In the genomic region with DNA sequence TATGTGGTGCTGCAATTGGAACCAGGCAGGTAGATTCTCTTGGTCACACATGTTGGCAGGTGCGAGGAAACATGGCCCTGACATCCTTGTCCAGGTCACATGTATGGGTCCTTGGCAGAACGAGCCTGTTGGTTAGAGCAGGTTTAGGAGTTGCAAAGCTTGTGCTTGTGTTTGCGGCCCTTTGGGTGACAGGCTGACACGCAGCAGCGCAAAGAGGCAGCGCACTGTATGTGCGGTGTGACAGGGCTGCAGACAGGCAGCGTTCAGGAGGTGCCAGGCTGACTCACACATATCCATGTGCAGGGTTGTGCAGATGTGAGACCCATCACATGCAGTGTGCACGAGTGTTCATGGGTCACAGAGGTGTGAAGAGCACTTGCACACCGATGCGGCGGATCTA, we compare ENCODE assay signal across 9 mouse cellular contexts. TPM values are rescaled to one million over a fixed set of nuclear protein-coding genes. Genes with fewer than 3 reads are reported as not detected.
DNase-seq lines count a peak whose midpoint lies in the region; ATAC-seq and TF ChIP-seq lines count a peak whose summit lies in the region.
"Had no signal": no experiment of that assay in that cellular context is flagged by ENCODE, and none has a peak within 500 bp of the region (broad histone marks: within the 10 kb centered on the region; RNA-seq: fewer than 3 reads in every experiment).

No protein-coding gene starts in this region.

- no peak overlapping the region for H3K9ac ChIP-seq in lung, postnatal 0 days (replicated peaks; ENCODE audit: low read depth)
- no peak overlapping the region for H3K9ac ChIP-seq in intestine, embryonic 15.5 days
- peak overlapping the region; percentile 78 for H3K9ac ChIP-seq in neural tube, embryonic 12.5 days

- 0 out of 2 replicates have a peak, but pooled peaks cover 5% of the 10 kb centered on the region for H3K4me1 ChIP-seq in lung, postnatal 0 days (ENCODE audit: insufficient read depth, low read depth, low read length)
- peaks cover 8% of the 10 kb centered on the region; the same call in 1 of the 2 replicates for H3K4me1 ChIP-seq in intestine, embryonic 15.5 days (replicated peaks)
- peaks cover 25% of the 10 kb centered on the region for H3K4me1 ChIP-seq in neural tube, embryonic 12.5 days

- no peaks in the 10 kb centered on the region for H3K36me3 ChIP-seq in lung, postnatal 0 days (ENCODE audit: insufficient read depth, low read length)
- no peaks in the 10 kb centered on the region for H3K36me3 ChIP-seq in intestine, embryonic 15.5 days
- no peaks in the 10 kb centered on the region for H3K36me3 ChIP-seq in neural tube, embryonic 12.5 days

- no peak for TF ChIP-seq CTCF in lung, postnatal 0 days (IDR thresholded peaks at IDR 0.05)

- TF ChIP-seq EP300 in lung, postnatal 0 days (IDR thresholded peaks at IDR 0.05), result no peak

- peak; percentile 9 for DNase-seq in adrenal gland, postnatal 10 days
- no peak for DNase-seq in adrenal gland, postnatal 14 days
- DNase-seq in lung, postnatal 0 days (ENCODE audit: low spot score), result no peak
- DNase-seq in lung, postnatal 10 days, result no peak
- DNase-seq in gastrocnemius, postnatal 14 days, result no peak
- no peak for DNase-seq in layer of hippocampus, adult 9-11 months

- WGBS in lung, postnatal 0 days, result 46% methylated on average over 12 of the region's 12 CpGs
- WGBS in intestine, embryonic 15.5 days, result 49% methylated on average over 12 of the region's 12 CpGs
- 50% methylated on average over 12 of the region's 12 CpGs for WGBS in neural tube, embryonic 12.5 days

- no peaks in the 10 kb centered on the region for H3K9me3 ChIP-seq in lung, postnatal 0 days (ENCODE audit: low read length)
- H3K9me3 ChIP-seq in intestine, embryonic 15.5 days, result no peaks in the 10 kb centered on the region
- H3K9me3 ChIP-seq in neural tube, embryonic 12.5 days, result no peaks in the 10 kb centered on the region

- 0 out of 2 replicates have a peak, but pooled peaks have one; percentile 7 for ATAC-seq in lung, postnatal 0 days
- no peak for ATAC-seq in intestine, embryonic 15.5 days
- ATAC-seq in neural tube, embryonic 12.5 days (ENCODE audit: low FRiP score, low read depth), result peak; percentile 33

- no peak overlapping the region for H3K4me3 ChIP-seq in lung, postnatal 0 days (ENCODE audit: low read depth, low read length)
- H3K4me3 ChIP-seq in intestine, embryonic 15.5 days (replicated peaks), result peak overlapping the region; percentile 55
- H3K4me3 ChIP-seq in neural tube, embryonic 12.5 days, result peak overlapping the region; percentile 66

- H3K27me3 ChIP-seq in lung, postnatal 0 days (replicated peaks; ENCODE audit: insufficient read depth, low read length), result peaks cover 23% of the 10 kb centered on the region
- H3K27me3 ChIP-seq in intestine, embryonic 15.5 days (replicated peaks), result peaks cover 16% of the 10 kb centered on the region
- peaks cover 4% of the 10 kb centered on the region for H3K27me3 ChIP-seq in neural tube, embryonic 12.5 days (replicated peaks)

- intact Hi-C loops in gastrocnemius, postnatal 14 days (cut with DNase I; ENCODE audit: low total_unique reads), result no loop called here

- H3K27ac ChIP-seq in lung, postnatal 0 days (ENCODE audit: low read length), result no peak overlapping the region
- no peak overlapping the region for H3K27ac ChIP-seq in intestine, embryonic 15.5 days
- H3K27ac ChIP-seq in neural tube, embryonic 12.5 days, result peak overlapping the region; percentile 59; the same call in 1 of the 2 replicates

- H3K4me2 ChIP-seq in lung, postnatal 0 days (replicated peaks; ENCODE audit: low read depth, low read length), result peak overlapping the region; percentile 92
- H3K4me2 ChIP-seq in intestine, embryonic 15.5 days (replicated peaks), result peak overlapping the region; percentile 96
- H3K4me2 ChIP-seq in neural tube, embryonic 12.5 days (replicated peaks), result peak overlapping the region; percentile 96

RNA-seq across cellular contexts. Expression of a gene that starts 0.8 kb away (rescaled TPM):
- total RNA-seq in adrenal gland, postnatal 10 days (2021), result 1 to 10 TPM; 5.6 to 9.4 TPM
- total RNA-seq in adrenal gland, postnatal 14 days (2021), result 5.2 and 8.1 TPM in 2 replicates
- polyA plus RNA-seq in lung, postnatal 0 days (2015; fragmentation: Nextera tagmentation; extraction: Ambion mirVana), result 2.1 and 2.2 TPM in 2 replicates
- polyA plus RNA-seq in intestine, embryonic 15.5 days (2015; fragmentation: Nextera tagmentation; extraction: Ambion mirVana), result 5.1 and 6.3 TPM in 2 replicates
- 51.1 and 53.7 TPM in 2 replicates for polyA plus RNA-seq in neural tube, embryonic 12.5 days (2016; fragmentation: Nextera tagmentation; extraction: Ambion mirVana)
- total RNA-seq in gastrocnemius, postnatal 14 days (2021), result 1 to 10 TPM in 1 of 2 experiments, under 1 TPM in 1; 0.94 to 1.2 TPM

RNA-seq across cellular contexts. Expression of a gene that starts 34.1 kb away (rescaled TPM):
- total RNA-seq in adrenal gland, postnatal 10 days (2021), result 10 to 100 TPM; 23.0 to 37.4 TPM
- 18.7 and 19.3 TPM in 2 replicates for total RNA-seq in adrenal gland, postnatal 14 days (2021)
- 5.7 and 7.0 TPM in 2 replicates for polyA plus RNA-seq in lung, postnatal 0 days (2015; fragmentation: Nextera tagmentation; extraction: Ambion mirVana)
- polyA plus RNA-seq in intestine, embryonic 15.5 days (2015; fragmentation: Nextera tagmentation; extraction: Ambion mirVana), result 9.8 and 10.3 TPM in 2 replicates
- polyA plus RNA-seq in neural tube, embryonic 12.5 days (2016; fragmentation: Nextera tagmentation; extraction: Ambion mirVana), result 53.1 and 55.5 TPM in 2 replicates
- total RNA-seq in gastrocnemius, postnatal 14 days (2021), result 10 to 100 TPM; 42.5 to 58.1 TPM
- total RNA-seq: common myeloid progenitor, adult 5-6 weeks had no signal

RNA-seq across cellular contexts. Expression of a gene that starts 50.1 kb away (rescaled TPM):
- 1 to 10 TPM; 6.4 to 7.2 TPM for total RNA-seq in adrenal gland, postnatal 10 days (2021)
- 3.7 and 12.1 TPM in 2 replicates for total RNA-seq in adrenal gland, postnatal 14 days (2021)
- polyA plus RNA-seq in lung, postnatal 0 days (2015; fragmentation: Nextera tagmentation; extraction: Ambion mirVana), result 3.5 and 3.7 TPM in 2 replicates
- 3.2 and 3.3 TPM in 2 replicates for polyA plus RNA-seq in intestine, embryonic 15.5 days (2015; fragmentation: Nextera tagmentation; extraction: Ambion mirVana)
- 1.7 and 1.8 TPM in 2 replicates for polyA plus RNA-seq in neural tube, embryonic 12.5 days (2016; fragmentation: Nextera tagmentation; extraction: Ambion mirVana)
- total RNA-seq in gastrocnemius, postnatal 14 days (2021), result 1 to 10 TPM; 1.7 to 1.8 TPM

RNA-seq across cellular contexts. Expression of a gene that starts 55.4 kb away (rescaled TPM):
- not detected for total RNA-seq in adrenal gland, postnatal 10 days (2021)
- not detected in 2 replicates for total RNA-seq in adrenal gland, postnatal 14 days (2021)
- polyA plus RNA-seq in lung, postnatal 0 days (2015; fragmentation: Nextera tagmentation; extraction: Ambion mirVana), result not detected in 2 replicates
- polyA plus RNA-seq in intestine, embryonic 15.5 days (2015; fragmentation: Nextera tagmentation; extraction: Ambion mirVana), result not detected in 2 replicates
- polyA plus RNA-seq in neural tube, embryonic 12.5 days (2016; fragmentation: Nextera tagmentation; extraction: Ambion mirVana), result 0.38 TPM in 1 of 2 replicates, not detected in the other
- total RNA-seq in gastrocnemius, postnatal 14 days (2021), result not detected
- total RNA-seq: common myeloid progenitor, adult 5-6 weeks had no signal
